Mouse (Mus musculus): ENCODE results near the gene Msi2. TPM values are rescaled to one million over a fixed set of nuclear protein-coding genes. Genes with fewer than 3 reads are reported as not detected.

Gene Msi2
- polyA plus RNA-seq, 1 experiment from 2014 or later, result 20.2 TPM

DNA sequence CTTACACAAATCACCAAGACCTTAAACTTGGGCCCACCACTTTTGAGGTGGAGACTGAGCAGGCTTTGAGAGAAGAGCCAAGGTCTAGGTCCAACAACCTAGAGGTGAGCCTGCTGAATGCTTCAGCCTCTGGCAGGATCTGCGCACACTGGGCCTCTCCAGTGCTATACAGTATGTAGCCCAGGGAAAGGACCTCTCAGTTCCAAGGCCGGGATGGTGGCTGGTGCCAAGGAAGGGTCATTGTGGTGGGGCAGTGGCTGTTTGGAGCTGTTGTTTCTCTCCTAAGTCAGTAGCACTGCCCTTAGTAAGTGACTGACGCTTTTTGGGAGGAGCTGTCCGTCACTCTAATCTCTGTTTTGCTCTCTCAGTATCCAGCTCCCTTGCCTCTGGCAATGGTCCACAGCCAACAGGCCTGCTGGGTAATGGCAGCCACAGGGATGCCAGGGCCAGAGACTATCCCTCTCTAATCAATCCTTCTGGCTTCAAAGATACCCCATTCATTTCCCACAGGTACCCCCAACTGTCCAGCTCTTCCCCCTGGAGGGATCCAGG, 243.3 kb downstream of the Msi2 start:
- WGBS, result 68% methylated on average over 4 of the region's 4 CpGs
- no peaks in the 10 kb centered on the region for H3K9me3 ChIP-seq
- DNase-seq (ENCODE audit: low spot score), result no peak

DNA sequence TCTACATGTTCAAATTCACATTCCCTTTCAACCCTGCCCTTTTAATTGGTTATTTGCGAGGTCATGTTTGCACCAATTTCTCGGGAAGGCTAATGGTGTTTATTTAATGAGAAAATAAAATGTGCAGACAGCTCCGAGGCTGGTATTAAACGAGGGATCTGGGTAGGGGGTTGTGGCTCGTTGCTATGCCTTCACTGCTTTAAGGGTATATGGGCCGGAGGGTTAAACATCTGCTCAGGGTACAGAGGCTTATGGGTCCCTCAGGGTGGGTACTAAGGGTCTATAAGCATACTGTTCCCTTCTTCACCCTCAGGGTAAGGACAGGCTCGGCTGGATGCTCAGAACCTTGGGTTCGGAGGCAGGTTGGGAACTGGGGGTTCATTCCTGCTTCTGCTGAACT, 245.6 kb downstream of the Msi2 start:
- WGBS, result 56% methylated on average over 8 of the region's 8 CpGs
- Histone ChIP-seq H3K4me1 (peaks cover 66% of the 10 kb centered on the region), H3K9me3 (no peaks in the 10 kb centered on the region), H3K36me3 (replicated peaks) (peaks cover 46% of the 10 kb centered on the region), H3K27me3 (replicated peaks; ENCODE audit: low read depth, poor library complexity, severe bottlenecking) (no peaks in the 10 kb centered on the region), H3K27ac (replicated peaks) (peak overlapping the region; percentile 66), H3K4me3 (no peak overlapping the region)
- DNase-seq (ENCODE audit: low spot score), result no peak

More for the DNA sequence above, 243.3 kb downstream of the Msi2 start:
- Histone ChIP-seq H3K36me3 (replicated peaks) (peaks cover 55% of the 10 kb centered on the region), H3K27ac (replicated peaks) (peak overlapping the region; percentile 51; the same call in 1 of the 2 replicates), H3K27me3 (replicated peaks; ENCODE audit: low read depth, poor library complexity, severe bottlenecking) (no peaks in the 10 kb centered on the region), H3K4me1 (peaks cover 79% of the 10 kb centered on the region), H3K4me3 (no peak overlapping the region)

DNA sequence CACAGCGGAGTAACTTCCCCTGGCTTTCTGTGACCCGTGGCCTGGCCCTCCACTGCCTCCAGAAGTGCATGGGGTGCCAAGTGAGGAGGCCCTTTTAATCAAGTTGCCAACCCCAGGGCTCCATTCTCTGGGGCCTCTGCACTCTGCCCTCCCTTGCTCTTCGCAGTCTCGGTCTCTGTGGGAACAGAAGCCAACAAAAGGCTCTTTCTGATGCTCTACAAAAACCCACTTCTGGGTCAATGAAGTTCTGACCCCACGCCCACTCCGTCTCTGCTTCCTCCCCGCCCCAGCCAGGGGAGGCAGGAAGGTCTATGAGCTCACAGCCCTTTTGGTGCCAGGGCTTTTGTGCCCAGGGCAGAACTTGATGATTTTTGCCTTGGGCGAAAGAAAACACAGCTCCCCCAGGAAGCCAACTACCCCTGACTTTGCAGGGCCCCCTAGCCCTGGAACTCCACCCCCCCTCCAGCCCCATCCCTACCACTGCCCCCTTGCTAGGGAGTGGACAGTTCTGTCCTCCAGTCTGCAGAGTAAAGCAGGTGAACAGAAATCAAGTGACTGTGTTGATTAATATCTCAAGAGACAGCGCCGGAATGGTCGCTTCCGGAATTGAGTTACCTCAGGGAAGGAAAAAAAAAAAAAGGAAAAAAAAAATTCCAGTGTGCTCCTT, 246.2 kb downstream of the Msi2 start:
- Histone ChIP-seq H3K27me3 (replicated peaks; ENCODE audit: low read depth, poor library complexity, severe bottlenecking) (no peaks in the 10 kb centered on the region), H3K4me3 (no peak overlapping the region), H3K9me3 (no peaks in the 10 kb centered on the region), H3K27ac (replicated peaks) (peak overlapping the region; percentile 48), H3K4me1 (peaks cover 70% of the 10 kb centered on the region), H3K36me3 (replicated peaks) (peaks cover 46% of the 10 kb centered on the region)
- WGBS, result 28% methylated on average over 12 of the region's 12 CpGs
- DNase-seq (ENCODE audit: low spot score), result peak; percentile 55

DNA sequence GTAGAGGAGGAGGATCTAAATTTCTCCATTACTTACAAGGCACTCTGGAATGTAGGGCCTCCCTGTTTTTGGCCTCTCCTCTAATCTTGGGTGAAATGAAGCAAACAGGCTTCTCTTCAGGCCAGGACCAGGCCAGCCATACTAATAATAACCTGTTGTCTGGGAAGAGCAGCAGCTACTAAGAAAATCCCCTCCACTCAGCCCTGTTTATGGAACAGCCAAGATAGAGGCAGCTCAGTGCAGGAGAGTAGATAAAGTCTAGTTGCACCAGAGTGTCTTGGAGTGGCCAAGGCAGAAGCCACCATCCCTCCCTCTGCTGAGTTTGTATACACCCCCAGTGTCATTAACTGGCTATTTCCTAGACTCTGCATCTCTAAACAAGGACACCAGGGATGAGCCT, 247.7 kb downstream of the Msi2 start:
- no peak for DNase-seq (ENCODE audit: low spot score)
- peaks cover 66% of the 10 kb centered on the region for H3K4me1 ChIP-seq
- H3K27ac ChIP-seq (replicated peaks), result no peak overlapping the region
- no peaks in the 10 kb centered on the region for H3K27me3 ChIP-seq (replicated peaks; ENCODE audit: low read depth, poor library complexity, severe bottlenecking)
- peaks cover 39% of the 10 kb centered on the region for H3K36me3 ChIP-seq (replicated peaks)
- no peak overlapping the region for H3K4me3 ChIP-seq
- no peaks in the 10 kb centered on the region for H3K9me3 ChIP-seq

DNA sequence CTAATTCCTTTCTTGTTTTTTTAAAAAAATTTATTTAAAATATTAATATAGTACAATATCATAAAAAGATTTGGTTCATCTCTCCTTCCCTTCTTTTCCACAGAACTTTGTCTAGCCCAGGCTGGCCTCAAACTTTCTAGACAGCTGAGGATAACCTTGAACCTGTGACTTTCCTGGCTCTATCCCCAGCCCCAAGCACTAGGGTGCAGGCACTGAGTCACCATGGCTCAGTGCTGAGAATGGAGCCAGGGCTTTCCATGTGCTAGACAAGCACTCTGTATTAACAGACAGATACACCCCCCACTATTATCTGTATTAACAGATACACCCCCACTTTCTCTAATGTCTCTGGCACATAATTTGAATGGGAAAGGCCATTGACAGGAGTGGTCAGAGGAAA, 249.3 kb downstream of the Msi2 start:
- H3K9me3 ChIP-seq, result no peaks in the 10 kb centered on the region
- peaks cover 54% of the 10 kb centered on the region for H3K4me1 ChIP-seq
- no peak for DNase-seq (ENCODE audit: low spot score)
- H3K27me3 ChIP-seq (replicated peaks; ENCODE audit: low read depth, poor library complexity, severe bottlenecking), result no peaks in the 10 kb centered on the region
- peaks cover 44% of the 10 kb centered on the region for H3K36me3 ChIP-seq (replicated peaks)
- no peak overlapping the region for H3K27ac ChIP-seq (replicated peaks)
- H3K4me3 ChIP-seq, result no peak overlapping the region

DNA sequence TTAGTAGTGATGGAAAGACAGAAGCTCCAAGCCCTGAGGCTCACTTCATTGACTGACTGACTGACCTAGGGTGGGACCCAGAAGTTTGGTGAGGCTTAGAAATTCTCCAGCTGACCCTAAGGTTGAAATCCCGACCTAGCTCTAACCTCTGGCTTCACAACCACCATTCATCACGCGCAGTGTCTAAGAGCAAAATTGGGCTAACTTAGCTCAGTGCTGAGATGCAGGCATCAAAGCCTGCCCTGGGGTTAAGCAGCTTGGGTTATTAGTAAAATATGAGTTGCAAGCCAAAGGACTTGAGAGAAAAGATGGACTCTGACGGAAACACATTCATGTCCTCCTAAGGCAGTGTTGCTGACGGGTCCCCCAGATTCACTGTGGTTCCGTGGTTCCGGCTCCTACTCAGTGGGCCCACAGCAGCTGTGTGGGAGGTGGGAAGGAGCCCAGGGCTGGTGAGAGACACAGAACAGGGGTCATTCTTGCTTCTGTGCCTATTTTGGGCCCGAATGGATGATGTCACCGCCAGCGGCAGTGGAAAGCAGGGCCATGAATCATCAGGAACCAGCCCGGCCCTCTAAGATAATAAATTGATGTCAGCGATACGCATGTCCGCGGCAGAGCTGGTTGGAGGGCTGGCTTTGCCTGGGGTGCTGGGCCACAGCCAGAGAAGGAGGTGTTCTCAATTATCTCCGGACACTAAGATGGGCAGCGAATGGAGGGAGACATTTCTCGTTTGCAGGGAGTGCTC, 250.6 kb downstream of the Msi2 start:
- Histone ChIP-seq H3K9me3 (no peaks in the 10 kb centered on the region), H3K4me1 (peaks cover 44% of the 10 kb centered on the region), H3K27ac (replicated peaks) (peak overlapping the region; percentile 35; the same call in 1 of the 2 replicates), H3K27me3 (replicated peaks; ENCODE audit: low read depth, poor library complexity, severe bottlenecking) (no peaks in the 10 kb centered on the region), H3K4me3 (no peak overlapping the region), H3K36me3 (replicated peaks) (peaks cover 55% of the 10 kb centered on the region)
- no peak for DNase-seq (ENCODE audit: low spot score)
- 72% methylated on average over 18 of the region's 18 CpGs for WGBS

DNA sequence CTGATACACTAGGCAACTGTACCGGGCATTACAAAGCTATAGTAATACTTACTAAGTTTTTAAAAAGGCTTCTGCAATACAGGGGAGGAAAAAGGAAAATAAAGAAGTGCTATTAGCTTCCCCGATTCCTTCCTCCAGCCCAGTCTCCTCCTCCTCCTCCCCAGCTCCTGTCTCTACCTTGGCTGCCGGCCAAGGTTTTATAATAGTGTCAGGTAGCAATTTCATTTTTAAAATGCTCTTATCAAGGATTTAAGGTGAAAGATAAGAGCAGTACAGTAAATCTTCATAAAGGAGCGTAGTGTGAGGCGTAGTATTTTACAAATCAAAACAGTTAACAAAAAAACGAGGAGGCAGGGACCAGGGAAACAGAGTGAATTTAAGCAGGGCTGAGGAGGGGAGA, 254.4 kb downstream of the Msi2 start:
- DNase-seq (ENCODE audit: low spot score), result no peak
- Histone ChIP-seq H3K27ac (replicated peaks) (no peak overlapping the region), H3K4me3 (no peak overlapping the region), H3K4me1 (peaks cover 51% of the 10 kb centered on the region), H3K36me3 (replicated peaks) (peaks cover 52% of the 10 kb centered on the region), H3K9me3 (no peaks in the 10 kb centered on the region), H3K27me3 (replicated peaks; ENCODE audit: low read depth, poor library complexity, severe bottlenecking) (no peaks in the 10 kb centered on the region)
- WGBS, result 92% methylated on average over 6 of the region's 6 CpGs

DNA sequence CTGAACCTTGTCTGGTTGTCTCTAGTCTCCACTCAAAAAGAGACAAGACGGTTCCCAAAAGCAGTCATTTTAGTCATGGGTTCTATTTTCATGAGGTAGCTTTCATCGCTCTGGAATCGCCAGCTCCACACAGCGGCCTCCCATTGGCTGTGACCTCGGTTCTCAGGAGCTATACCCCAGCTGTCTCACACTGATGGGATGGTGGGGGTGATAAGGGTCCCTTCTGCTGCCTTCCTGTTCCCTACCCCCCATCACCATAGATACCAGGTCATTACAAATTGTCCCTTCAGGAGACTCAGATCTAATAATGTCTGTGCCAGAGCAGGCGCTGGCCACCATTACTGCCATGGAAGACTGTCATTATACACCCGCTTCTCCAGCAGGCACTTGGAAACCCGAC, 255.5 kb downstream of the Msi2 start:
- Histone ChIP-seq H3K27ac (replicated peaks) (no peak overlapping the region), H3K27me3 (replicated peaks; ENCODE audit: low read depth, poor library complexity, severe bottlenecking) (no peaks in the 10 kb centered on the region), H3K9me3 (no peaks in the 10 kb centered on the region), H3K4me3 (no peak overlapping the region), H3K36me3 (replicated peaks) (peaks cover 54% of the 10 kb centered on the region), H3K4me1 (peaks cover 55% of the 10 kb centered on the region)
- WGBS, result 90% methylated on average over 8 of the region's 8 CpGs
- DNase-seq (ENCODE audit: low spot score), result no peak

DNA sequence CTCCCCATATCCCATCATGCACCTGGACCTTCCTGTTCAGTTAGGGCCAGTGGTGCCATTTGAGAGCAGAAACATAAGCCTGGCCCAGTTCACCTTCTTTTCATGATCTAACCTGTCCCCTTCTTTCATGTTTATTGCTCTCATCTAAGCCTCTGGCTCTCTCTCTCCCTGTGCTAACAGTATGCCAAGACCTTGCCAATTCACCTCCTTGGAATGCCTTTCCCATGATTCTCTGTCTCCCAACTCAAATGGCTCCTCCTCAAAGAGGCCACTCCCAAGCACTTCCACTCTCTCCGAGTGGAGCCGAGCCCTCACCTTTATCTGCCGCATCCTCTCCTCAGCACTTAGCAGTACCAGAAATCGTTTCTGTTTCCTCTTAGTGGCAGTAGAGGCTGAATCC, 256.7 kb downstream of the Msi2 start:
- no peak overlapping the region for H3K4me3 ChIP-seq
- H3K4me1 ChIP-seq, result peaks cover 62% of the 10 kb centered on the region
- no peaks in the 10 kb centered on the region for H3K27me3 ChIP-seq (replicated peaks; ENCODE audit: low read depth, poor library complexity, severe bottlenecking)
- H3K36me3 ChIP-seq (replicated peaks), result peaks cover 52% of the 10 kb centered on the region
- 92% methylated on average over 4 of the region's 4 CpGs for WGBS
- H3K27ac ChIP-seq (replicated peaks), result peak overlapping the region; percentile 35; the same call in 1 of the 2 replicates
- H3K9me3 ChIP-seq, result no peaks in the 10 kb centered on the region
- DNase-seq (ENCODE audit: low spot score), result no peak

DNA sequence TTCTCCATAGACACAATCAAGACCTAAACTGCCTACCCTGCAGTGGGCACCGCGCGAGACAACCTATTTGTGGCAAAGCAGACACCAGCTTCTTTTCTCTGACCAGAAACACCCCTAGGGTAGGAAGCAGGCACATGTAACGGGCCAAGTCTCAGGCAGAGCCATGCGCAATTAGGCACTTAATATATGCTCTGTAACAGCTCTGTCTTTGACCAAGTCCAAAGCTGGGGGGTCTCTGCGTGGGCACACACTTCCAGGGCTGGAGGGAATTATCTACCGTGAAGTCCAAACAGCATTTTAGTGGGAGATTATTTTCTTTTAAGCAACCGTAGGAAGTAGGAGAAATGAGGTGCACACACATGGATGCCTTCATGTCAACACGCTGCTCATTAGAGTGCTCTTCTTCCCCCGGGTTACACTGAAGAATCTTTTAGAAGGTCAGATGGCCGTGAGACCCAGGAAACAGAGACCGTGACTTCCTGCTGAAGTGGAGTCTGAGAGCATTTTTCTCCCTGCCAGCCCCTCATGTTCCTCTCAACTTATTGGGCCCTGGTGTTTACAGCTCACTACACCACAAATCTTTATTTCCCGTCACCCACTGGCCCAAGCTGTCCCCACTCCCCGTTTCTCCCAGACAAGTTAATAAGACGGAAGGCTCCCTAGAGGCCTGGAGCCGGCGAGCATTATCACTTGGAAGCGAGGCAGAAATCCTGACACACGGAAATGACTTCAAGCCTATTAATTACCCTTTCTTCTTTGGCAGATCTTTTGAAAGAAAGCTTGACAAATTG, 258.2 kb downstream of the Msi2 start:
- Histone ChIP-seq H3K27me3 (replicated peaks; ENCODE audit: low read depth, poor library complexity, severe bottlenecking) (no peaks in the 10 kb centered on the region), H3K4me3 (no peak overlapping the region), H3K36me3 (replicated peaks) (peaks cover 43% of the 10 kb centered on the region), H3K4me1 (peaks cover 72% of the 10 kb centered on the region), H3K27ac (replicated peaks) (peak overlapping the region; percentile 57), H3K9me3 (no peaks in the 10 kb centered on the region)
- no peak for DNase-seq (ENCODE audit: low spot score)
- WGBS, result 42% methylated on average over 19 of the region's 19 CpGs

DNA sequence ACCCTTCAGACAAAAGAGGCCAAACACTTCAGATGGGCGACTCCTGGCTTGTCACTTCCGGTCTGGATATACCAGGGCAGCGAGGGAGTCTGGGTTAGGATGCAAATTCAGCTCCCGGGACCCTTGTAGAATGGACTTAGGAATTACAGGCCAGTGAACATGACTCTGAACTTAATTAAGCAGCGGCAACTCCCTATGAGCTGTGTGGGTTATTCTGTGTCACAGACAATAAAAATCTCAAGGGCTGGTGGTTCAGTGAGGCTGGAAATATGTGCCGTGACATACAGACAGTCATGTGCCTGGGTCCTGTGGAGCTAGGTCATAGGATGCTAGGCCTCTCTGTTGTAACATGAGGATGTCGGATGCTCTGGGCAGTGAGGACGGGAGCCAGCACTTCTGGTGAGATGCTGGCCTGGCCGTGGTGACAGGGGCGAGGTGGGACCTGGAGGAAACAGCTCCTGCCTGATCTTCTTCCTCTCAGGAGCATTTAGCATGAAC, 261.0 kb downstream of the Msi2 start:
- H3K27ac ChIP-seq (replicated peaks), result peak overlapping the region; percentile 14; the same call in 1 of the 2 replicates
- DNase-seq (ENCODE audit: low spot score), result no peak
- H3K4me3 ChIP-seq, result no peak overlapping the region
- H3K4me1 ChIP-seq, result peaks cover 83% of the 10 kb centered on the region
- 82% methylated on average over 10 of the region's 10 CpGs for WGBS
- H3K27me3 ChIP-seq (replicated peaks; ENCODE audit: low read depth, poor library complexity, severe bottlenecking), result no peaks in the 10 kb centered on the region
- H3K9me3 ChIP-seq, result no peaks in the 10 kb centered on the region
- H3K36me3 ChIP-seq (replicated peaks), result peaks cover 33% of the 10 kb centered on the region

Measured in embryonic facial prominence, embryonic 10.5 days (tissue).